Mouse (Mus musculus): ENCODE data around the gene Mrm1. TPM values are rescaled to one million over a fixed set of nuclear protein-coding genes. Genes with fewer than 3 reads are reported as not detected.

The Mrm1 gene
- polyA plus RNA-seq, 1 experiment from 2014 or later: 11.0 TPM

DNA sequence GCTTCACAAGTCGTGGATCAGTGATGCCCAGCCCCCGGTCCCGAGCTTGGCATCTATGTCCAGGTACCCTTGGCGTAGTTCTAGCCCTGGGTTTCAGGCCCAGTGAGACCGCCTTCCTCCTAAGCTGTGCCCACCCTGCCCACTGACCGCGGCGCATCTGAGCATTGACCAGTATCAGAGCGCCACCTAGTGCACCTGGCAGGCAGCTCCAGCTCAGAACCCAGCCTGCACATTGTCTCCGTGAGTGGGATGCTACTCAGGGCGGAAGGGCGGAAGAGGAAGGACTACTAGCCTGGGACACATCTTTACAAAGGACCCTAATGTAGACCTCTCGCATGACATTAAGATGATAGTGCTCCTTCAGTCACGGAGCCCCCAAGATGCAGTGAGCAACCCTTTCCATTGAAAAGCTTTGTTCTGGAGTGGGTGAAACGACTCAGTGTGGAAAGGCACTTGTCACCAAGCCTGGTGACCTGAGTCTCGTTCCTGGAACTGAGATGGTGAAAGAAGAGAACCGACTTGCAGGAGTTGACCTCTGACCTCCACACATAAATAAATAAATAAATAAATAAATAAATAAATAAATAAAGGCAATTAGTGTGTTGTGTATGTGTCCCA lies 24.7 kb downstream of the Mrm1 start:
- Histone ChIP-seq H3K4me1 (ENCODE audit: control insufficient read depth, insufficient read depth, low read length) (peaks cover 3% of the 10 kb centered on the region; the same call in 1 of the 2 replicates), H3K9me3 (ENCODE audit: control insufficient read depth, low read length) (no peaks in the 10 kb centered on the region), H3K36me3 (ENCODE audit: control insufficient read depth, insufficient read depth, low read length) (no peaks in the 10 kb centered on the region), H3K27ac (ENCODE audit: low read depth, low read length) (0 out of 2 replicates have a peak overlapping the region, but pooled peaks have one; percentile 20), H3K4me3 (ENCODE audit: low read depth, low read length) (no peak overlapping the region), H3K27me3 (ENCODE audit: control insufficient read depth, insufficient read depth, low read length) (no peaks in the 10 kb centered on the region), H3K4me2 (ENCODE audit: low read depth) (no peak overlapping the region), H3K9ac (ENCODE audit: low read length) (no peak overlapping the region)
- ATAC-seq (ENCODE audit: insufficient read depth, low FRiP score, low TSS enrichment): peak; percentile 84
- peak; percentile 90 for DNase-seq (ENCODE audit: low spot score)
- 14% methylated on average over 17 of the region's 17 CpGs for WGBS

DNA sequence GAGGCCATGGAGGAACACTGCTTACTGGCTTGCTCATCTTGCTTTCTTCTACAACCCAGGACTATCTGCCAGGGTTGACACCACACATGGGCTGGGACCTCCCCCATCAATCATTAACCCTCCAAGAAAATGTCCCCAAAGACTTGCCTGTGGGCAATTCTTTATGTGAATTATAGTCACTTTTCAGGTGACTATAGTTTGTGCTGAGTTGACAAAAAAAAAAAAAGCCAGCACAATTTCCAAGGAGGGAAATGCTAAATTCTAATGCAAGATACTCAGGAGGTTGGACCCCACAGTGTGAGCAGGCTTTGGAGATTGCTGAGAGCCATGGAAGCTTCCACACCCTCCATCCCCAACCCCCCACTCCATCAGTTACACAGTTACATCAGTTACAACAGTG lies 25.8 kb downstream of the Mrm1 start:
- no peaks in the 10 kb centered on the region for H3K9me3 ChIP-seq (ENCODE audit: control insufficient read depth, low read length)
- no peaks in the 10 kb centered on the region for H3K27me3 ChIP-seq (ENCODE audit: control insufficient read depth, insufficient read depth, low read length)
- no peak overlapping the region for H3K4me3 ChIP-seq (ENCODE audit: low read depth, low read length)
- H3K27ac ChIP-seq (ENCODE audit: low read depth, low read length): no peak overlapping the region
- DNase-seq (ENCODE audit: low spot score) (no peak), ATAC-seq (ENCODE audit: insufficient read depth, low FRiP score, low TSS enrichment) (no peak)
- H3K36me3 ChIP-seq (ENCODE audit: control insufficient read depth, insufficient read depth, low read length): no peaks in the 10 kb centered on the region
- no peak overlapping the region for H3K4me2 ChIP-seq (ENCODE audit: low read depth)
- no peak overlapping the region for H3K9ac ChIP-seq (ENCODE audit: low read length)
- peaks cover 5% of the 10 kb centered on the region; the same call in 1 of the 2 replicates for H3K4me1 ChIP-seq (ENCODE audit: control insufficient read depth, insufficient read depth, low read length)

DNA sequence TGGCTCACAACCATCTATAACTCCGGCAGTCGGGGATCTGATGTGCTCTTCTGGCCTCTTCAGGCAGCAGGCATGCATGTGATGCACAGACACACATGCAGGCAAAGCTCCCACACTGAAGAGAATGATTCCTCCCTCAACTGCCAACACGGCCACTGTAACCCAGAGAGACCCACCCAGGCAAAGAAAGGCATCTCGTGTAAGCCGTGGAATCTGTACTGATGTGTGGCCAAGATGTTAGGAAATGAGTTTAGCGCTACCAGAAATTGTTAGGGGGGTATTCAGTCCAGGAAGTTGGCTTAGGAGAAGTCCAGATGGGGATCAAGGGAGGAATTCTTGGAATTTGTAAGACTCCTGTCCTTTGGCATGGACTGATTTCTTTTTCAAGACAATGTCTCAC lies 28.9 kb downstream of the Mrm1 start:
- no peak for DNase-seq (ENCODE audit: low spot score)
- Histone ChIP-seq H3K27ac (ENCODE audit: low read depth, low read length) (no peak overlapping the region), H3K27me3 (ENCODE audit: control insufficient read depth, insufficient read depth, low read length) (no peaks in the 10 kb centered on the region)

DNA sequence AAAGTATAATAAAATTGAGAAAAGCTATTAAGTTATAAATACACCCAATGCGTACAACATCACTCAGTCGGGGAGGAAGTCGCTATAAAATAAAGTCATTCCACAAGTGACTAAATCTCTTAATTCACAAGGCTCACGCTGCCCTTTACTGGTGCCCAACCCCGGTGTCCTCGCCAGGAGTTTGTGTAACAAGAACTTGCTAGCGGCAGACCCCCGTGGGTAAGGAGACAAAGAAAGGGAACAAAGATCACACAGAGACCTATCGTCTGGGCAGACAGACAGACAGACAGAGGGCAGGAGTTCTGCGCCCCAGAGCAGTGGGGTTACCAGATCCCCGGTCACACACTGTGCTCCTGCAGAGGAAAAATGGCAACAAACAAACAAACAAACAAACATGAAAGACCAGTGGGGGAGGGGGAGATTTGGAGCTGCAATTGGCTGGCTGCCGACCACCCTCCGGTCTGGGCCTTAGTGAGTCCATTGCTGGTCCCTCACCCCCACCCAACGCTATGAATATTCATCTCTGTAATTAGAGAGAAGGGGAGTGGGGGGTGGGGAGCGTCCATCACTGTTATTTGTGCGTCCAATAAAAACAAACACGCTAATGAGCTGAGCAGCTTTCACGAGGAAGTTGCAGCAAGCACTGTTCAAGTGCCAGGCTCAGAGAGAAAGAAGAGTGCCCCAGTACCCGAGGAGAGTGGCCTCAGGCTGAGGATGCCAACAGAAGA lies 39.0 kb downstream of the Mrm1 start:
- Histone ChIP-seq H3K27me3 (ENCODE audit: control insufficient read depth, insufficient read depth, low read length) (no peaks in the 10 kb centered on the region), H3K9me3 (ENCODE audit: control insufficient read depth, low read length) (no peaks in the 10 kb centered on the region), H3K4me1 (ENCODE audit: control insufficient read depth, insufficient read depth, low read length) (peaks cover 5% of the 10 kb centered on the region), H3K36me3 (ENCODE audit: control insufficient read depth, insufficient read depth, low read length) (no peaks in the 10 kb centered on the region), H3K9ac (ENCODE audit: low read length) (no peak overlapping the region), H3K4me2 (ENCODE audit: low read depth) (no peak overlapping the region), H3K27ac (ENCODE audit: low read depth, low read length) (no peak overlapping the region), H3K4me3 (ENCODE audit: low read depth, low read length) (no peak overlapping the region)
- ATAC-seq (ENCODE audit: insufficient read depth, low FRiP score, low TSS enrichment) (no peak), DNase-seq (ENCODE audit: low spot score) (no peak)
- 4% methylated on average over 19 of the region's 19 CpGs for WGBS

More for the DNA sequence above, 28.9 kb downstream of the Mrm1 start:
- H3K4me3 ChIP-seq (ENCODE audit: low read depth, low read length): no peak overlapping the region
- 63% methylated on average over 6 of the region's 6 CpGs for WGBS
- no peak overlapping the region for H3K4me2 ChIP-seq (ENCODE audit: low read depth)
- peaks cover 3% of the 10 kb centered on the region; the same call in 1 of the 2 replicates for H3K4me1 ChIP-seq (ENCODE audit: control insufficient read depth, insufficient read depth, low read length)
- ATAC-seq (ENCODE audit: insufficient read depth, low FRiP score, low TSS enrichment): no peak
- no peak overlapping the region for H3K9ac ChIP-seq (ENCODE audit: low read length)
- H3K9me3 ChIP-seq (ENCODE audit: control insufficient read depth, low read length): no peaks in the 10 kb centered on the region
- no peaks in the 10 kb centered on the region for H3K36me3 ChIP-seq (ENCODE audit: control insufficient read depth, insufficient read depth, low read length)

DNA sequence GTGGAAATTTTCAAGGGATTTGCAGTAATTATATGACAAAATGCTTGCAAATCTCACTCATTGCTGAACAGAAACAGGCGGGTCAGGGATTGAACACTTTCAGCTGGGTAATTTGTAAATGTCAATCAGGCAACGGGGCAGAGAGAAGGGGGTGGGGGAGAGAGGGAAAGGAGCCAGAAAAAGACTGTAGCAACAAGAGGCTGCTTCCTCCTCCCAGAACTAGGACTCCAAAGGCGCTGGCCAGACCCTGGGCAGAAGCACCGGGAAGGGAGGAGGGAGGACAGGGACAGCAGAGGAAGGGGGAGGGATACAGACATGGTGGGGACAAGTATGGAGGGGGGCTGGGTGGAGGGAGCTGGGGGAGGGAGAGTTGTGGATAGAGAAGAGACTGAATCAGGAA lies 43.8 kb downstream of the Mrm1 start:
- DNase-seq (ENCODE audit: low spot score) (peak; percentile 45), ATAC-seq (ENCODE audit: insufficient read depth, low FRiP score, low TSS enrichment) (no peak)
- peaks cover 5% of the 10 kb centered on the region for H3K4me1 ChIP-seq (ENCODE audit: control insufficient read depth, insufficient read depth, low read length)
- H3K4me2 ChIP-seq (ENCODE audit: low read depth): no peak overlapping the region
- no peaks in the 10 kb centered on the region for H3K9me3 ChIP-seq (ENCODE audit: control insufficient read depth, low read length)
- H3K36me3 ChIP-seq (ENCODE audit: control insufficient read depth, insufficient read depth, low read length): no peaks in the 10 kb centered on the region
- WGBS: 7% methylated on average over 4 of the region's 4 CpGs
- H3K9ac ChIP-seq (ENCODE audit: low read length): no peak overlapping the region
- no peak overlapping the region for H3K4me3 ChIP-seq (ENCODE audit: low read depth, low read length)
- H3K27ac ChIP-seq (ENCODE audit: low read depth, low read length): 0 out of 2 replicates have a peak overlapping the region, but pooled peaks have one; percentile 11
- H3K27me3 ChIP-seq (ENCODE audit: control insufficient read depth, insufficient read depth, low read length): no peaks in the 10 kb centered on the region

DNA sequence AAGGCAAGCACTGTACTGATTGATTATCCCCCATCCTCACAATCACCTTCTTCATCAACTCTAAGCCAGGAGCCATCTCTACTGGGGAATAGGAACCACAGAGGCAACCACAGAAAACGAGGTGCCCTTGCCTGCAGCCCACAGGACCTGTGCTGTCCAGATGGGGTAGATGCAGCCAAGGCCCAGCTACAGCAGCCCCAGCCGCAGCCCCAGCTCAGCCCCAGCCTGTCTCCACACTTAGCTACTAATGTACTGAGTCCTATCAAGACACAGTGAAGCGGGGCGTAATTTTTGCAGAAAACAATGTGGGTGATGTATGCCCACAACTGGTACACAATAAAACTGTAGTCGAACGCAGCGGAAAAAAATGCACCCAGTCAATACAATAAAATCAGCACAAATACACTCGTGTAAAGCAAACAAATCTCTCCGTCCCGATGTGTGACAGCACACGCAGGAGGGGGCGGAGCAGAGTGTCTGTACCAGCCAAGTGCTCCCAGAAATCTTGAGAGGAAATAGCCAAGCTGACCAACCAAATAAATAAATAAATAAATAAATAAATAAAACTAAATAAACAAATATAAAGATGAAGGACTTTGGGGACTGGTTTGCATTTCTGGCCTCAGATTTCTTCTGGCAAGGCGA lies 44.3 kb downstream of the Mrm1 start:
- H3K4me3 ChIP-seq (ENCODE audit: low read depth, low read length): no peak overlapping the region
- H3K27ac ChIP-seq (ENCODE audit: low read depth, low read length): no peak overlapping the region
- ATAC-seq (ENCODE audit: insufficient read depth, low FRiP score, low TSS enrichment): no peak

DNA sequence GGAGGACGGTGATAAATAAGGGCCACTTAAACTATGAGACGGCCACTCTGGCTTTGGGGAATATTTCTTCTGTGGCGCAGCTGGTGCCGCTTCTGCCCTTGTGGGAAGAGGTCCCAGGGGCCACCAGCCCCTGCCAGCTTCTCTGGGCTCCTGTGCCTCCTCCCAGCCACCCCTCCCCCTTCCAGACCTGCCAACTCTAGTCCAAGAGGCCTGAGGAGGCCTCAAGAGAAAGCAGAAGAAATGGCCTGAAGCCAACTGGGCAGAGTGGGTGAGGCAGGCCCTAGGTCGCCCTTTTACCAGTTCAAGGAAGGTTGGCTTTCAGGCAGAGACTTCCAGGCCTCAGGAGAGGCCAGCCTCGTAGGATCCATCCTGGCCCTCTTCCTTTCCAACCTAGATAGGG lies 51.4 kb downstream of the Mrm1 start:
- no peak overlapping the region for H3K9ac ChIP-seq (ENCODE audit: low read length)
- H3K4me3 ChIP-seq (ENCODE audit: low read depth, low read length): no peak overlapping the region
- H3K27me3 ChIP-seq (ENCODE audit: control insufficient read depth, insufficient read depth, low read length): no peaks in the 10 kb centered on the region; the same call in 1 of the 2 replicates
- no peak overlapping the region for H3K4me2 ChIP-seq (ENCODE audit: low read depth)
- no peaks in the 10 kb centered on the region for H3K9me3 ChIP-seq (ENCODE audit: control insufficient read depth, low read length)
- H3K36me3 ChIP-seq (ENCODE audit: control insufficient read depth, insufficient read depth, low read length): no peaks in the 10 kb centered on the region
- H3K27ac ChIP-seq (ENCODE audit: low read depth, low read length): no peak overlapping the region
- WGBS: 50% methylated on average over 6 of the region's 6 CpGs
- DNase-seq (ENCODE audit: low spot score): no peak
- no peak for ATAC-seq (ENCODE audit: insufficient read depth, low FRiP score, low TSS enrichment)
- H3K4me1 ChIP-seq (ENCODE audit: control insufficient read depth, insufficient read depth, low read length): peaks cover 10% of the 10 kb centered on the region

More for the DNA sequence above, 44.3 kb downstream of the Mrm1 start:
- H3K27me3 ChIP-seq (ENCODE audit: control insufficient read depth, insufficient read depth, low read length): no peaks in the 10 kb centered on the region
- 60% methylated on average over 13 of the region's 13 CpGs for WGBS
- DNase-seq (ENCODE audit: low spot score): no peak
- no peak overlapping the region for H3K4me2 ChIP-seq (ENCODE audit: low read depth)
- no peaks in the 10 kb centered on the region for H3K36me3 ChIP-seq (ENCODE audit: control insufficient read depth, insufficient read depth, low read length)
- no peak overlapping the region for H3K9ac ChIP-seq (ENCODE audit: low read length)
- H3K9me3 ChIP-seq (ENCODE audit: control insufficient read depth, low read length): no peaks in the 10 kb centered on the region
- peaks cover 2% of the 10 kb centered on the region for H3K4me1 ChIP-seq (ENCODE audit: control insufficient read depth, insufficient read depth, low read length)

DNA sequence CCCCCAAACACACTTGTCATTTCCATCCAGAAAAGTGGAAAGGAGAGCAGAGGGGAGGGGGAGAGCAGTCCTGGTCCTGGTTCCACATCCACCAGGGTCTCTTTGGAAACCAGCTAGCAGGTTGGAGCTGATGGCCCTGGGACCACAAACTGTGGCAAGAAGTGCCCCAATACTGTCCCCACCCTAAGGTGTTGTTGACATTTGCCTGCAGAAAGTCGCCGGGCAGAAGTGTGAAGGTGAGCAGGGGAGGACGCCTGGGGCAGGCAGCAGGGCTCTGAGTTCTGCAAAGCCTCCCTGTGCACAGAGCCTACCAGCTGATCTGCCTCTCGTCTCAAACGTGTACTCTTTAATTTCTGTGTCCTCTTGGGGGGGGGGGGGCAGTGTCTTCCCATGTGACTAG lies 54.2 kb downstream of the Mrm1 start:
- Histone ChIP-seq H3K27me3 (ENCODE audit: control insufficient read depth, insufficient read depth, low read length) (peaks cover 4% of the 10 kb centered on the region; the same call in 1 of the 2 replicates), H3K4me2 (ENCODE audit: low read depth) (no peak overlapping the region), H3K9me3 (ENCODE audit: control insufficient read depth, low read length) (no peaks in the 10 kb centered on the region), H3K36me3 (ENCODE audit: control insufficient read depth, insufficient read depth, low read length) (no peaks in the 10 kb centered on the region), H3K9ac (ENCODE audit: low read length) (no peak overlapping the region), H3K27ac (ENCODE audit: low read depth, low read length) (peak overlapping the region; percentile 5; the same call in 1 of the 2 replicates), H3K4me3 (ENCODE audit: low read depth, low read length) (no peak overlapping the region), H3K4me1 (ENCODE audit: control insufficient read depth, insufficient read depth, low read length) (peaks cover 11% of the 10 kb centered on the region)
- 27% methylated on average over 5 of the region's 5 CpGs for WGBS
- DNase-seq (ENCODE audit: low spot score): no peak
- no peak for ATAC-seq (ENCODE audit: insufficient read depth, low FRiP score, low TSS enrichment)
